Mouse (Mus musculus) lung, postnatal 0 days (tissue): ENCODE data around the gene Ralgps2.

Source experiments
- CTCF ChIP-seq: IDR thresholded peaks from 2 replicates; pipeline ENCODE4 v1.5.1; 2016; ENCODE audit warnings: antibody characterized with exemption, mild to moderate bottlenecking
- EP300 ChIP-seq: IDR thresholded peaks from 2 replicates; pipeline ENCODE4 v1.6.1; 2016; ENCODE audit warnings: antibody characterized with exemption, mild to moderate bottlenecking, control low read depth

- TF ChIP-seq CTCF (no peak), EP300 (no peak)
Observed at GRCm38 (mm10) chr1:156860266-156860665, 79.2 kb downstream of the Ralgps2 start.
